Mouse (Mus musculus) megakaryocyte, adult 5-6 weeks (primary cell): ENCODE measurements around the gene Ubap2l. TPM values are rescaled to one million over a fixed set of nuclear protein-coding genes. Genes with fewer than 3 reads are reported as not detected.

Experiments used
- ATAC-seq: 2 replicates; pipeline ENCODE4 v1.8.0; 2016; ENCODE audit warnings: mild to moderate bottlenecking, inconsistent platforms; ENCODE audit not compliant: poor library complexity, severe bottlenecking
- total RNA-seq, 2 experiments: library from RNA; stranded (forward) in 1 of 2; stranded (reverse) in 1 of 2; fragments of 153-499, 151-499 nt in 1 of 2; fragments of 221-1000, 200-1000 nt in 1 of 2; gene quantifications; 2 replicates each; pipeline versions ENCODE4 v1.2.3 to v1.2.4; 2015 to 2017

Ubap2l gene
- 134 and 144 TPM in 2 replicates for total RNA-seq (2015)
- total RNA-seq (2017) = 99.6 and 101 TPM in 2 replicates

- ATAC-seq = peak; percentile 94
These were observed at the start of gene Ubap2l for GRCm38 (mm10) chr3:90052351-90053241. Gene Ubap2l, minus strand, starts transcription at chr3:90052628.

- ATAC-seq = no peak
These were observed 49.2 kb upstream of the Ubap2l start for GRCm38 (mm10) chr3:90101673-90102072.

- ATAC-seq = no peak
These were observed 48.6 kb upstream of the Ubap2l start for GRCm38 (mm10) chr3:90101010-90101409.

GRCm38 (mm10) chr3:90097928-90098327 lies 45.5 kb upstream of the Ubap2l start:
- ATAC-seq = no peak

- ATAC-seq = no peak
These were observed 42.0 kb upstream of the Ubap2l start for GRCm38 (mm10) chr3:90094453-90094852.

- no peak for ATAC-seq
These were observed 38.5 kb upstream of the Ubap2l start for GRCm38 (mm10) chr3:90090892-90091291.

- ATAC-seq = no peak
These were observed 36.2 kb upstream of the Ubap2l start for GRCm38 (mm10) chr3:90088617-90089016.

GRCm38 (mm10) chr3:90086068-90086467 lies 33.6 kb upstream of the Ubap2l start:
- ATAC-seq = no peak

- no peak for ATAC-seq
These were observed 32.9 kb upstream of the Ubap2l start for GRCm38 (mm10) chr3:90085281-90085680.

- no peak for ATAC-seq
These were observed 32.4 kb upstream of the Ubap2l start for GRCm38 (mm10) chr3:90084790-90085189.

GRCm38 (mm10) chr3:90083698-90084324 lies 31.4 kb upstream of the Ubap2l start:
- no peak for ATAC-seq

- ATAC-seq = no peak
These were observed 30.6 kb upstream of the Ubap2l start for GRCm38 (mm10) chr3:90083034-90083433.

- peak; percentile 39 for ATAC-seq
These were observed 29.2 kb upstream of the Ubap2l start for GRCm38 (mm10) chr3:90081365-90082240.

GRCm38 (mm10) chr3:90080498-90080863 lies 28.1 kb upstream of the Ubap2l start:
- no peak for ATAC-seq

GRCm38 (mm10) chr3:90079763-90080497 lies 27.5 kb upstream of the Ubap2l start:
- peak; percentile 55 for ATAC-seq

- peak; percentile 80 for ATAC-seq
These were observed 26.8 kb upstream of the Ubap2l start for GRCm38 (mm10) chr3:90079133-90079762.

GRCm38 (mm10) chr3:90078224-90078623 lies 25.8 kb upstream of the Ubap2l start:
- ATAC-seq = no peak

GRCm38 (mm10) chr3:90076921-90077716 lies 24.7 kb upstream of the Ubap2l start:
- no peak for ATAC-seq

GRCm38 (mm10) chr3:90072294-90072693 lies 19.9 kb upstream of the Ubap2l start, which contains the start of gene Tpm3:
Gene Tpm3, plus strand, starts transcription at chr3:90072649.
- ATAC-seq = no peak
